Mouse (Mus musculus) layer of hippocampus, postnatal 14 days (tissue): ENCODE results near the gene Sufu. TPM values are rescaled to one million over a fixed set of nuclear protein-coding genes. Genes with fewer than 3 reads are reported as not detected.
A peak's percentile ranks its signal among the peaks of the same experiment; 100 is the strongest.

ENCODE experiments used
- DNase-seq, 2 experiments: peaks; one replicate each; pipeline ENCODE4 v3.0.0; 2021 to 2022; ENCODE audit warnings: low spot score in 2 of 2, mixed read lengths in 1 of 2
- total RNA-seq, 2 experiments: library from RNA; stranded (reverse); gene quantifications; 2 replicates each; pipeline ENCODE4 v1.2.3; 2021

The Sufu gene
- total RNA-seq, 2 experiments from 2014 or later = 21.1 to 23.8 TPM

- DNase-seq = no peak
These were observed 93.9 kb downstream of the Sufu start for GRCm38 (mm10) chr19:46490634-46491033.

GRCm38 (mm10) chr19:46495136-46495535 is 98.4 kb downstream of the Sufu start:
- DNase-seq = no peak

DNA sequence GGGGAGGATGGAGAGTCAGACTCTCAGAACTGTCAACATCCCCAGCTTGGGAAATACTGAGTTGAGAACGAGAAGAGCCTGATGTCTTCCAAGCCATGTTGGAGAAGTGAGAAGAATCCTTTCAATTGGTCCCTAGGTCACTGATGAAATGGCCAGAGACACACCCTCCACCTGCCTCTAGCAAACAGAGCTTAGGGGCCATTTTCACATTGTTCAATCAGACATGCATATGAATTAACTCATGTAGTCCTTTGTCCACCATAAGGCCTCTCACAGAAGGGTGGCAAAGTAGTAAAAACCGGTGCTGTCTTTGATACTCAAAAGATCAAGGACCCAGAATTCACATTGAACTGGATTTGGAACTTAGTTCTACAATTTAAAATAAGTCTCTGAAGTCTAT is 100.5 kb downstream of the Sufu start:
- DNase-seq = no peak

DNA sequence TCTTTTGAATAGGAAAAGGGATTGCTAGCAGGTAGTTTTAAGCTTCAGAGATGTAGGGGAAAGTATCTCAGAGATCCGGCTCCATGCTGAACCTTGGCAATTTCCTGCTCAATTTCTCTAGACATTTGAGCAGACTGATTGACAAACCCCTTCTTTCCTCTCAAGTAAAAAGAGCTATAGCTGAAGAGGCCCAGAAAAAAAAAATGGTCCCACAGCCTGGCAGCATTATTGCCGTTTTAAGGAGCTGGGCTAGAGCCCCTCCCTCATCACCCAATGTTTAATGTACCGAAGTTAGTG is 102.8 kb downstream of the Sufu start:
- no peak for DNase-seq

GRCm38 (mm10) chr19:46499836-46500580 is 103.3 kb downstream of the Sufu start:
- peak; percentile 90 to 99 for DNase-seq

DNA sequence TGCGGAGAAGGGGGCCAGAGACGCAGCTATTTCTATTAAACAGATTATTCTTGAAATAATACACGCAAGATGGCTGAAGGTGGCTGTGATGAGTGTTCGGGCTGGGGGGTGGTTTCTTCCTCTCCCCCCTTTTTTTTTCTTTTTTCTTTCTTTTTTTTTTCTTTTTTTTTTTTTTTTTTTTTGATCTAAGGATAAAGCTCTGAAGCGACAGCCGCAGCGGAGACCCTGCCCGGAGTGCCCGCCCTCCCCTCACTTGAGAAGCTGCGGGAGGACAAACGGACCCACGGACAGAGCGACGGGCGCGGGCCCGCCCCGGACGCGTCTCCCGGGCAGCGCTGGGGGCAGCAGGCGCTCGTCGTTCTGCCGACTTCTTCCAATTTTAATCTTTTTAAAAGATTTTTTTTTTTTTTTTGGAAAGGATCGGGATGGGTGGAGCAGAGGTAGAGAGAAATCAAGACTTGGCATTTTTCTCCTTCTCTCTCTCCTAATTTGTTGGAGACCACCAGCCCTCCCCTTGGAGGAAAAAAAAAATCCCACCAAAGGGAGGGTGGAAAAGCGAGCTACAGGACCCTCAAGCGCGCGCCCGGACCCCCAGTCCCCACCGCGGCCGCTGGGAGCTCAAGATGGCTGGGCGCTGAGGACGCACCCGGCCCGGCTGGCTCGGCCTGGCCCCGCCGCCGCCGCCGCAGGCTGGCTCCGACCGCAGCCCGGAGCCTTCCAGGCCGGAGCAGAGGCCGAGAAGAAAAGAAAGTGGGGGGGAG is 104.1 kb downstream of the Sufu start:
- peak in 1 of 2 experiments; percentile 63 for DNase-seq

DNA sequence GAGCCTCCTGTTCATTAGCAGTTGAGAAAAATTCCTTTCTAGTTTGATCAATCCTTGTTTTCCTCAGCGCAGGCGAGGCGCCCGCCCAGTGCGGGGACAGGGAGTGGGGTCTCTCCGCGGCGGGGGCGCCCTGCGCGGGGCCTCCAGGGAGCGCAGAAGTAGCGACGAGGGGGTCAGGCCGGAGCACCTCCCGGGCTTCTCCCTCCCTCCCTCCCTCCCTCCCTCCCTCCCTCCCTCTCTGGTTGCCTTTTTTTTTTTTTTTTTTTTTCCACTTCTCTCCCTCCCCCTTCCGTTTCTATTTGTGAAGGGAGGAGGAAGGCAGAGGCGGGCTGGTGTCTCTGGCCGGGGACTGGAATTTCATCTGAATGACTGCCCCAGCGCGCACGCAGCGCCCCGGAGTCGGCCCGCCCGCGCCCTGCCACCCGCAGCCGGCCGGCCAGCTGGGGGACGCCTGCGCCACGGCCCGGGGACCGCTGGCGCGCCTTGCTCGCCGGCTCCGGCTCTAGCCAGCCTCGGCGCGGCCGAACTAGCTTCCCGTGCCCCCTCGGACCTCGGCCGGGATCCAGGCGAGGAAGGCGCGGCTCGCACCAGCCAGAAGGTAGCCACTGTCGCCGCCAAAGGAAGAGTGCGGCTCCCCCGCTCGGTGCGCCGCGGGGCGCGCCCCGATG is 104.8 kb downstream of the Sufu start, which contains the start of gene Trim8:
Gene Trim8, plus strand, starts transcription at position 302 of the 668 bp plus-strand sequence.
- peak; percentile 82 to 85 for DNase-seq

GRCm38 (mm10) chr19:46502069-46502455 is 105.4 kb downstream of the Sufu start:
- DNase-seq = peak in 1 of 2 experiments; percentile 74

- peak; percentile 69 to 74 for DNase-seq
These were observed 105.9 kb downstream of the Sufu start for GRCm38 (mm10) chr19:46502471-46503166.

DNA sequence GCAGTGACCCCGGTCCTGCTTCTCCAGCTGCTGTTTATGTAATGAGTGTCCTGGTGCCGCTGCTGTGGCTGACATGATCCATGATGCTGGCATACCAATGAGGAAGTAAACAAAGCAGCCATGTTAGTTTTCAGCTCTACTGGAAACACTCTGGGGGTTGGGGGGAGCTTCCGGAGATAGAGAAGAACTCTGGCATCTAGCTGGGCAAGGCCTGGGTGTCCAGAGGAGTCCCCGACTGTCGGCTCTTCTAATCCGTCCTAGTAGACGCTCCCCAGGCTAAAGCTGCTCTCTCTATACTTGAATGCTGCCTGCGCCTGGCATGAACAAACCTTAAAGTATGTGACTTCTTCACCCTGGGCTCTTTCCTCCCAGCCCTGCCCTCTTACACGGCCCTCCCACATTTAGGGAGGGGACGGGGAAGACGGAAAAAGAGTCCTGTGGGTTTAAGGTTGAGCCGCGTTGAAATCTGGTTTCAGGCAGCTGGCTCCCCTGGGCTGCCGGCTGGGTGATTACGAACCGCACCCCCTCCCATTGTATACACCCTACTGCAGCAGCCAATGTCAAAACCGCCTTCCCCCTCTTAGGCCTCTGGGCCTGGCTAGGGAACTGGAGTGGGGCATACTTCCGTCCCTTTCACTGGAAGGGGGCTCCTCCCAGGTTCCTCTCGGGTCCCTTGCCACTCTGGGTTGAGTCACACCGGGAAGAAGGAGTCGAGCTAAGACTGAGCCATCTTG is 106.8 kb downstream of the Sufu start:
- no peak for DNase-seq

DNA sequence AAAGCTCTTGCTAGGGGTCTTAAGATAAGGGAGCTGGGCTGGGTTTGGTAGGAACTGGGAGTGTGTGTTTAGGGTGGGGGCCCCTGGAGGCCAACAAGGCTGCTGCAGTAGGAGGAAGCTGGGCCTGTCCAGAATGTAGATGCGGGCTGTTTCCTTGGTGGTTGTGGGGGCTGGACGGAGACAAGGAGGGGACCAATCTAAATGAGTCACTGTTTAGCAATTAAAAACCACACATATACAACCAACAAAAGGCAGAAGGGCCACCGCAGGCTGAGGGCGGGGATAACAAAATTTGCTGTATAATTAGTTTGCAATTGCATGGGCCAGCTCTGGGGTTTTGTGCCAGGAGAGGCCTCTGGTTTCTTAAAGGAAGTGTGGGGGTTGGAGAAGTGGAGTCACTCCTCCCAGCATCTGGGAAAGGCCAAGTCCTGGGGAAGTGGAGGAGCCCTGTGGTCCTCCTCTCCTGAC is 107.4 kb downstream of the Sufu start:
- DNase-seq = no peak

DNA sequence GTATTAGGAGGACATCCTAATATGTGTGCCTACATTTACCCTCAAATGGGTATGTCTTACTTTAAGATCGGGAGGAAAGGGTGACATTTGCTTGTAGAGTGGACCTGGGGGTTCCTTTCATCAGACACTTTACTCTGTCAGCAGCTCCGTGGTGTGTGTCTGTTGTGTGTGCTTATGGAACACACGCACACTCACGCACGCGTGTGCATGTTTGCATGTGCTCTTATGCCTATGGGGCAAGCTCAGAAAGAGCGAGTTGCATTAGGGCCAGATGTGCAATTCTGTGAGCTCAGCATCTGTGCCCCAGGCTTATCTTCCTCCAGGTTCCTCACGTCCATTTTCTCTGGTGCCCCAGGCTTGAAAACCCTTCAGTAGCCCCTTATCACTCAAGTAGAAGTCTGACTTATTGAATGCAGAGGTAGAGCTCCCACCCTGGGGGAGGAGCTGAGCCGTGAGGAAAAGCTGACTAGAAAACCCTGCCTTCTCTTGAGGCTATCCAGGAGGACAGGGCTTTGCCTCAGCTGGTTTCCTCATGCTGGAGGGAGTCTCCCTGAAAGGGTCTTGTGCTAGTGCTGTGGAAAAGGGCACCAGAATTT is 108.2 kb downstream of the Sufu start:
- no peak for DNase-seq

DNA sequence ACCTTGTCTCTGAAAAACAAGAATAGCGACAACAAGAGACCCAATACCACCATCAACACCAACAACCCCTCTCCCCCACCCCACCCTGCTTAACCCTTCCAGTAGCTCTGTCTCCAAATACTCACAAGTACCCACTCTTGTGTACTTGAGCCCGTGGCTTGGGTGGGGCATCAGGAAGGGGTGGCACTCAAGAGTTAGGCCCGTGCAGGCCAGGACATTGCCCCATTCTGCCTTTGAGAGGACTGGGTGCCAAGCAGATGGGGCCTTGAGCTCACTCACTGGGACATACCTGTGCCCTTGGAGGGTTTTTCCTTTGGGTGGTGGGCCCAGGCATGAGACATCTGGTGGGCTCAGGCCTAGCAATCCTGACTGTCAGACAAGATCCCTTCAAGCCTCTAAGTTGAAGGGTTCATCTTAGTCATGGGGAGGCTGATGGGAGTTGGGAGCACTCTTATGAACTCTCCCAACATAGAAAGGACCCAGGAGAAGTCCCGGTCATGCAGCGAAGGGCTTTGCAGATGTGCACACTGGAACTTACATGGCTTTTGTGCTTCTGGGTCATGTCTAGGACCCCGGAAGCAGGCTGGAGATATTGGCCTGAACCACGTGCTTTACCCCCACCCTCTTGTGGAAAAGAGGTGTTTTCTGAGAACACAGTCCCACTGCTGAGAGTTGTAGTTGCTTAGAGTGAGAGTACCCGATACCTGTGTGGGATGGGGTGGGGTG is 109.1 kb downstream of the Sufu start:
- no peak for DNase-seq

DNA sequence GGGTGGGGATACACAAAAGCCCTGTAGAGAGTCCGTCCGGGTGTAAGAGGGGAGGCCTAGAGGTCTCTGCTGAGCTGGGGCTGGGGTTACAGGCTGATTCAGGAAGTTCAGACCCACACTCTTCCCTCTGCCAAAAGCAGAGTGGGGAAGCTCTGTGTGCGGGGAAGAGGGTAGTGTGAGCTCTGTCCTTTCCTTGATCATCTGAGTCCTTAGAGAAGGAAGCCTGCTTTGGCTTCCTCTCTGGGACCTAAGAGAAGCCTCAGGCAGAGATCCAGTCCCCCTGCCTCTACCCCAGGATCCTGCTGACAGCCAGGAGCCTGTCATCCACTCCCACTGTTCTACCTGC is 109.6 kb downstream of the Sufu start:
- DNase-seq = no peak

- DNase-seq = peak in 1 of 2 experiments; percentile 66
These were observed 110.5 kb downstream of the Sufu start for GRCm38 (mm10) chr19:46507181-46507581.

GRCm38 (mm10) chr19:46507806-46508205 is 111.1 kb downstream of the Sufu start:
- DNase-seq = no peak

DNA sequence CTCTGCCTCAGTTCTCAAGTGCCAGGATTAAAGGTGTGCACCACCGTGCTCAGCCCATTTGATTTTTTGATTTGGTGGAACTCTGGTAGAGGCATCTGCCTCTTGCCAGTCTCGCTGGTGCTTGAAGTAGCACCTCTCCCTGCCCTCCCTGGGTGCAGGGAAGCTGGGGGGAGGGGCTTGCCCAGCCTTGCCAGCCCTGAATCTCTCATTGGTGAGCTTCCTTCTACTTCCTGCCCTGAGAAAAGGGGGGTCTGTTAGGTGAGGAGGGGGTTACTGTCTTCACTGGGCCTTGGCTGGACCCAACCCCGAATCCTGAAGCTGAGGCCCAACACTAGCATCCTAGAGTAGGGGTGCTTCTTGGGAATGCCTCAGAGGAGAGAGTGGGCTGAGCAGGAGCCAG is 112.0 kb downstream of the Sufu start:
- DNase-seq = no peak

DNA sequence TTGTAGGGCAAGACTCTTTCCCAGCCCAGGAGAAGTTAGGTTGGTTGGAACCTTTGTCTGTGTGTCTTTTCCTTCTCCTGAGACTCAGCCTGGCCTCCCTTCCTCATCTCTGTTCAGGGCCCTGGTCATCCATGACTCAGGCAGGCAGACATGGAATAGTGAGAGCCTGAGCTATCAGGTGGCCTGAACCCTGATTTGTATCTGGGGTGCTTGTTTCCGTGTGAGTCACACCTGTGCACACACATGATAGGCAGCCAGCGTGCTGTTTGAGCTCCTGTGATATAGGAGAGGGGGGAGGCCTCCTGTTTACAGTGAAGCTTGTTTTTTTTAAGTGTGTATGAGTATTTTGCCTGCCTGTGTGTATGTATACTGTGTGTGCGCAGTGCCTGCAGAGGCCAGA is 112.5 kb downstream of the Sufu start:
- no peak for DNase-seq

DNA sequence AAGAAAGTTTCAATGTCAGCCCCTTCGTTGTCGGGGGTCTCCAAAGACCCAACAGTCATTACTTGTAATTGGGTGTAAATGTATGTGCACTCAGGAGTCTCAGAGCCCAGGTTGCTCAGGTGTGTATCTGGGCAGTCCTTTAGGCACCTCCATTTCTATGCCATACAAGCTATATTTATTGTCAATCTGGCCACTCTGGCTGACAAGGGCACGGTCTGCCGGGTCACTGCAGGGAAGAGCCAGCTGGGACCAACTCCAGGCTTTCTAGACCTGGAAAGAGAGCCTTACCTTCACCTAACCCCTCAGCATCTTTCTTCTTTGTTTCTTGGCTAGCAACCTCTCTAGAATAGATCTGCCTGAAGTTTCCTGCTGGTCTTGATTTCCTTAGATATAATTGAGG is 113.0 kb downstream of the Sufu start:
- no peak for DNase-seq

GRCm38 (mm10) chr19:46510401-46510800 is 113.7 kb downstream of the Sufu start:
- DNase-seq = no peak
